Mouse (Mus musculus) cerebellum, adult (tissue): ENCODE results near the gene Slx4ip.

Source experiments
- ATAC-seq: cut with Nextera tagmentation; 2 replicates; pipeline ENCODE4 v1.9.2; 2017; ENCODE audit warnings: mild to moderate bottlenecking, moderate library complexity, mixed read lengths; ENCODE audit not compliant: insufficient number of reproducible peaks, low FRiP score, low TSS enrichment

Slx4ip gene

GRCm38 (mm10) chr2:136946297-136946696 lies 55.3 kb downstream of the Slx4ip start:
- no peak for ATAC-seq

DNA sequence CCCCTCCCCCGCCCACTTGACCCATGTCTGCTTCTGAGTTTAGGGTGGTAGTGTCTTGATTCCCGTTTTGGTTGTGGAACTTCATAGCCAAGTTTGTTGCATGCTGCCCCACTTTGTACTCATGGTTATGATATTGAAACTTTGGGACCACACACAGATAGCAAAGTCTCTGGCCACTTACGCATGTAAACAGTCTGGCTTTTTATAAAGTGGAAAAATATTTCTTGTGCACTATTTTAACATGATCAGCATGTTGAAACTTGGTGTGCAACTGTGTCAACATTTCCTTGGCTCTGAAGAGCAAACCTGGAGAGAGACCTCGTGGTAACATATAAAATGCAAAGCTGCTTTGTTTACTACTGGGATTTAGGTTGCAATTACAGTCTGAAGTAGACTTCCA lies 56.5 kb downstream of the Slx4ip start:
- no peak for ATAC-seq

DNA sequence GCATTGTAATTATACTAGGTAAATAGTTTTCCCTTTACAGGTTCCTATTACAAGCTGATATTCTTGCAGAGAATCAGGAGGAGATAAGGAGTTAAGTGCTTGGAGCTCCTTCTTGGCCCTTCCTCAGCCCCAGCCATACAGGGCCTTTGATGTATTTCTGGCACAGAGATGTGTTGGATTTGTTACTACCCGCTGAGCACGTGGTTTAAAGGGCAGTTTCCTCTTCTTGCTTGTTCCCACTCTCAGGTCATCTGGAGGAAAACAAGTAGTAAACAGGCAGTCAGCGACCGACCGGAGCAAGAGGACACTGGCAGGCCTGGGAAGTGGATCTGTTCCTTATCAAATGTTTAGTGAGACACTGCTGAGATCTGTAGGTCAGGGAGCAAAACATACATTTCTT lies 56.9 kb downstream of the Slx4ip start:
- ATAC-seq = no peak

DNA sequence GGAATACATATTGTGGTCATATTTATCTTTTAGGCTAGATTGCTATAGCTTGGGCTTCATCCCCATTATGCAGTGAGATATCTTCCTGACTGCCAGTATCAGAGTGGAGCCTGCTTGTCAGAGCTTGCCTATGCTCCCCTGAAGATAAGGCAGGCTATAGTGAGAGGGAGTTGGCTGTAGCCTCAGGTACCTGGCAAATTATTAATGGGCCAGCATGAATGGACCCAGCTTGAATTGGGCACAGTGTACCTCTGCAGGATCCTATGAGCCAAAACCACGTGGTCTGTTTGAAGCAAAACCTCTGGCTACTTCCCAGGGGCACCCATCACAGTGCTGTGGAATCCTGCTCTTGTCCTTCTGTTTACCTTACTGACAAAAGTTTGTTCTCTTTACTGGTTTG lies 61.2 kb downstream of the Slx4ip start:
- ATAC-seq = no peak

GRCm38 (mm10) chr2:136955726-136956571 lies 64.9 kb downstream of the Slx4ip start:
- ATAC-seq = no peak

GRCm38 (mm10) chr2:136958697-136959096 lies 67.7 kb downstream of the Slx4ip start:
- ATAC-seq = peak; percentile 20; the same call in 1 of the 2 replicates

DNA sequence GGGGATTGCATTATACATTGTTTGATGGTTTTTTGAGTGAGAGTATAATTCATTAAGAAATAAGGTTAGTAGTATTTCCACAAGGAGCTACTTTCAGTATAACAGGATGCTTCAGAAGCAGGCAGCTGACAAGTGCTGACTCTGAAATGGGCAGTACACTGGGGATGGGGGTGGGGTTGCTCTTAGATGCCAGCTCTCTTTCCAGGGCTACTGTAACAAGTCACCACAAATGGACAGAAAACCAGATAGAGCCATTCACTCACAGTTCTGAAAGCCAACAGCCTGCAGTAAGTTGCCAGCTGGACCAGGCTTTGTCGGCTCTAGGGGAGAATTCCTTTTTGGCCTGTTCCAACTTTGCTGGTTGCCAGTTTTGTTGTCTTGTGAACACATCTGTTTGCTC lies 84.8 kb downstream of the Slx4ip start:
- ATAC-seq = peak; percentile 52; the same call in 1 of the 2 replicates

DNA sequence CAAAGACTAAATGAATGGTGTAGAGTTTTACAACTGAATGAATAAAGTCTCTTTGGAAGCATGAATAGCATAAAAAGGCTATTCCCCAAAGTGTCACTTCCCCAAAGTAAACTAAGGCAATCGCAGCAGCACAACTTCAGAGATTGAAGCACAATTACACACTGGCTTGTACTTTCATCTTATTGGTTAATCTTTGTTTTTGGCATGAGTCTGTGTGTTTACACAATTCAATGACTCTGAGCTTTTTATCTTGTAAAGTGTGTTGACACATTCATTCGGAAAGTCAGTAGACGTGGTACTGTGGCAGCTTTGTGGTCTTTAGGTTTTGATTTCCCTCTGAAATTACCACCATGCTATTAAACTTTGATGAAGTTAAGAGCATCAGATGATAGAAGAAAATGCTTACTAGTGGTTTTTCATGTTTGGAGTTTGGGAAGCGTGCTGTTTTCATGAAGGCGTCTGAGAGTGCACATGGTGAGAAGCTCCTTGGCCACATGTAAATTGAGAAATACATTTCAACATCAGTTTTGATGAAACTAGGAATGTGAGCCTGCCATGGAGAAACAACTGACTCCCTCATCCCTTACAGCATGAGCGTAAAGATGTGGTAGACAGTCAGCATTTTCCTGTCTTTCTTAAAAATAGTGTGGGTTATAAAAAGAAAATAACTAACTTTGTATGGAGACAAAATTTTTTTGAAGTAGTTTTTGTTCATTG lies 88.2 kb downstream of the Slx4ip start:
- no peak for ATAC-seq

DNA sequence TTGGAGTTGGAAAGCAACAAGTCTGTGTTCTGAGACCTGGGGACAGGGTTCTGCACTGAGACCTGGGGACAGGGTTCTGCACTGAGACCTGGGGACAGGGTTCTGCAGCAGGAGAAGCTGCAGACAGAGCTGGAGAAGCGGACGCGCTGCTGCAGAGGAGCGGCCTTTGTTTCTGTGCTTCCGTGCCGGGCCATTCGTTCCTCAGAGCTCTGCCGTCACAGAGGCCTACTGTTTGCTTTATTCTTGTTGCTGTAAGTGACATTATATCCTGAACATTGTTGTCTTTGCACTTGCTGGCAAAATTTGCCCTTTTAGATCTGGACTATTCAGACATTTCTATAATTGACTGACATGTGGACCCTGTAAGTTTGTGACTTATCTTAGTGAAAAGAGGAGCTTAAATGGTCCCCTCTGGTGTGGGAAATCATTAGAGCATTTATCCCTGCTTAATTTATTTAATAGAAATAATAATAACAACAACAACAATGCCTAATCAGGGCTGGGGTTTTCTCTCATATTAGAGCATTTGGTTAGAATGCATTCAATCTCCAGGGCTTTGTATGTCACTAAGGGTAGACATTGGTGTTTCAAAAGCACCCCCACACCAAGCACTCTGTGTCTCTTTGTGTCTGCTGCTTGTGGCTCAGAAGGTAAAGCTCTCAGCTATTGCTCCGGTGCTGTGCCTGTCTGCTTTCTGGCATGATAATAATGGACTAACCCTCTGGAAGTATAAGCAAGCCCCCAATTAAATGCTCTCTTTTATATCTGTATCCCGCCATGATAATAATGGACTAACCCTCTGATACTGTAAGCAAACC lies 90.3 kb downstream of the Slx4ip start:
- no peak for ATAC-seq

GRCm38 (mm10) chr2:136983959-136984358 lies 92.9 kb downstream of the Slx4ip start:
- no peak for ATAC-seq

DNA sequence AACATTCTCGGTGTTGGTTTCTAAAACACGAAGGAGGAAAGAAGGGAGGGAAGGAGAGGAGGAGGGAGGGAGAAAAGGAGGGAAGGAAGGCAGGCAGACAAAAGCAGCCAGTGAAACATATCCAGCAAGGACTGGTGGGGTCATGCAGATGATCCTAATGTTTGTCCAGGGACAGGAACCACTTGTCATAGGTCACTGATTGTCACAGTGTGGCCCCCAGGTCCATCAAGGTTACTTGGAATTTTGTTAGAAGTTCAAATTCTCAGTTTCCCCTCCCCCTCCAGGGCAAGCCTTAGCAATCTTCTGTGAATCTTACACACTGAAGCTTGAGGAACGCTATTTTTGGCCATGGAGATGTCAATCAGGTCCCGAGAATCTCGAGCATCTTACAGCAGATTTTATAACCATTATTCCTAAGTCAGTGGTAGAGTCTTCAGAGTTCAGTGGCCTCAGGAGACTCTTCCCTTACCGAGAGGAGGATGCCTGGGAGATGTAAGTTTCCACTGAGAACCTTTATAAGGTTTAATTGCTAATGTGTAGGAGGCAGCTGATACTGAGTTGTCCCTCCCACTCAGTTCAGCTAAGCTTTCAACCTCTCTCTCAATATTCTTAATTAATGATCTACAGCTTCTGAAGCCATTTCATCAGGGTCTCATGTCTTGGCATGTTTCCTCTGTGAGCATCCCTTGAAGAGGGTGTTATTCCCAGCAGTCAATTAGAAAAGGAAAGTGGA lies 95.1 kb downstream of the Slx4ip start:
- ATAC-seq = no peak

- ATAC-seq = no peak
Measured at GRCm38 (mm10) chr2:136993116-136993515, 102.1 kb downstream of the Slx4ip start.

DNA sequence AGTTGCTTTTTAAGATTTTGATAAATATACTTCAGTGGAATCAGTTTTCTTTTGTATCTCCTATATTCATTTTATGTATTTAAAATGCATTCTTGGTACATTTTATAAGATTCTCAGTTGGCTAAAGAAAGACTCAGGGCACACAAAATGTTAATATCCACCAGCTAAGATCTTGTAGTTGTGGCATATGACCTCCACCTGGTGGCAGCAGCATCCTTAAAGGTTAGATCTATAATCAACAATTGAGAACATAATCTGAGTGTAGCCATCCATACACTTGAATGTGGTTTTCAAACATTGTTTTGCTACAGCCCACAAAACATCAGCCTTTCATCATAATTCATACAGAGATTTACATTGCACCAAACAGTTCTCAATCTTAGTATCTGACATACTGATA lies 106.1 kb downstream of the Slx4ip start:
- no peak for ATAC-seq

- ATAC-seq = no peak
Measured at GRCm38 (mm10) chr2:137002031-137002430, 111.0 kb downstream of the Slx4ip start.

GRCm38 (mm10) chr2:137006656-137007055 lies 115.6 kb downstream of the Slx4ip start:
- no peak for ATAC-seq

DNA sequence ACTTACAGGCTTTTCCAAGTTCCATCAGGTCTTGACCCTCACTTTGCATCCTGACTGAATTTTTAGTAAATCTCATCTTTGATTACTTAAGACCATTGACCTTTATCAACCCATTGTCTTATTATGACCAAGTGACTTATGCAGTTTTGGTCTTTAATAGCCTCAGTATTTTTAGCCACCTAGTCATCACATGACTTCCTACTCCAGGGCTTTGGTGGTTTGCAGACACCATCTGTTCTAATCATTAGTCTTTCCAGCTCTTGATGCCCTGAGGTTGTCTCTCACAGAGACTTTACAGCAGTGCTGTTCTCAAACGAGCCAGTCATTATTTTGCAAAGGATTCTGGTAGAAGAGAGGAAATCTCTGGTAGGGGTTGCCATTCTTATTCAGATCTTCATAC lies 121.0 kb downstream of the Slx4ip start:
- ATAC-seq = no peak

DNA sequence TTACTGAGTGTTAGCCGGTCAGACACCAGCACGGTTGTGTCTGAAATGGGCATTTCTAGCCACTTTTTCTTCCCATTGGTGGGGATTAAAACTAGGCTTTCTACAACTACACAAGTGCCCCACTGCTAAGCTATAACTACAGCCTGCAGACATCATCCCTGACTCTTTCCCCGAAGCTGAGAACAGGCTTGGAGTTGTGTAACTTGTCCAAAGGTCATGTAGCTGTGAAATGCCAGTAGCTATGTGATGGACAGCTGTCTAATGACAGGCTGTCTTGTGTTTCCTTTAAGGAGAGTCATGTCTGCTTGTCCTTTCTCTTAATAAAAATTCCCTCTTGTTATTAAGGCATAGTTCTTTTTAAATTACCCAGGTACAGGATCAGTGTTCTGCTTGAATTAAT lies 122.1 kb downstream of the Slx4ip start:
- ATAC-seq = no peak

- no peak for ATAC-seq
Measured at GRCm38 (mm10) chr2:137013811-137014350, 122.9 kb downstream of the Slx4ip start.

- ATAC-seq = no peak
Measured at GRCm38 (mm10) chr2:137014423-137014822, 123.4 kb downstream of the Slx4ip start.

DNA sequence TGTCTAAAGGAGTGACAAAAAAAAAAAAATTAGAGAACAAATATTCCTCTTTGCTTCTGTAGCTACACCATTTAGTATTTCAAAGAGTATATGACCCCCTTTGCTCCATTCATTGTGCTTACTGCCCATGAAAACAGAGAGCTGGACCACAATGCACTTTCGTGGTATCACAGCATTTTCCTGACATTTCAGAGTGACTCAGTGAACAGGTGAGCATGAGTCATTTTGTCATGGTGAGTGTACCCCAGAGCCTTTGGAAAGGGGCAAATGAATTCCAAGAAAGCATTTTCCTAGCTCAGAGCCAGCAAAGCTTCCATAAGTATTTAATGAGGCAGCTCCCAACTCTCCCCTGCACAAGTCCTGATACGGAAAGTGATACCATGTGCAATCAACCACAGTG lies 153.1 kb downstream of the Slx4ip start:
- no peak for ATAC-seq
